Mouse (Mus musculus): Measurements from ENCODE around the gene Csnk1g1.
A peak's percentile ranks its signal among the peaks of the same experiment; 100 is the strongest.

Csnk1g1 gene

DNA sequence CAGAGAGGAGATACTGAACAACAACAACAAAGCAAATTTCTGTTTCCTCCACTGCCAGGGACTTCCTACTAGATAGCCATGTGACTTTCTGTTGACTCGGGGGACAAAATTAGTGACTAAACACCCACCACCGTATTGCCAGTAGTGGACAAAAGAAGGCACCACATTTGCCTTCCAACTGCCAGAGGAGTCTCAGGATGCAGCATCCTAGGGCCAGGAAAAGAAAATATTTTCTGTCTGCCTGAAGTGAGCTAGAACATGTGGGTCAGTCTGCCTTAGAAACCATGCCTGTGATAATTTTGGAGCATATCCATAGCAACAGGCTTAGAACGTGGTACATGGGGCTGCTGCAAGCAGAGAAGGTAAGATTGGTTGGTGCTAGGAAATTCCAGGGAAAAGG, 132.1 kb downstream of the Csnk1g1 start:
- H3K36me3 ChIP-seq (ENCODE audit: control insufficient read depth, insufficient read depth, low read length, poor library complexity, severe bottlenecking): 0 out of 2 replicates have a peak, but pooled peaks cover 2% of the 10 kb centered on the region
- no peak for DNase-seq (ENCODE audit: low read depth, low spot score)

DNA sequence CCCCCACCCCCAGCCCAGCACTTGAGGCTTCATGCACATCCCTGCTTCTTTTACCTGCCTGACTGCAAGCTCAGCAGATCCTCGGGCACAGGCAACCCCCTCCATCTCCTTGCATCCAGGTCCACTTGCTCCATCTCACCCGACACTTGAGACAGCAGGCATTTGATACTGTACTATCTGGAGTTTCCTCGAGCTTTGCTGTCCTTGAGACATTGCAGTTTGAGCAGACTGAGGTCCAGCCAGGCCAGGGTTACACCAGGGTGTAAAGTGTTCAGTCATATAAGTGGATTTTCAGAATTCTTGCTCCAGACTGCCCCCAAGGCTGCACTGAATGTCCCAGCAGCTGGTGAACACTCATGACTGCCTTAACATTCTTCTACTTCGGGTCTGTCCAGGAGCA, 133.6 kb downstream of the Csnk1g1 start:
- no peak for DNase-seq (ENCODE audit: low read depth, low spot score)
- no peaks in the 10 kb centered on the region for H3K27me3 ChIP-seq (ENCODE audit: control insufficient read depth, insufficient read depth, low read length, poor library complexity, severe bottlenecking)
- H3K36me3 ChIP-seq (ENCODE audit: control insufficient read depth, insufficient read depth, low read length, poor library complexity, severe bottlenecking): no peaks in the 10 kb centered on the region

More for the DNA sequence above, 132.1 kb downstream of the Csnk1g1 start:
- H3K27me3 ChIP-seq (ENCODE audit: control insufficient read depth, insufficient read depth, low read length, poor library complexity, severe bottlenecking): no peaks in the 10 kb centered on the region

- no peaks in the 10 kb centered on the region for H3K36me3 ChIP-seq (ENCODE audit: control insufficient read depth, insufficient read depth, low read length, poor library complexity, severe bottlenecking)
Measured at GRCm38 (mm10) chr9:66043241-66043640, 134.5 kb downstream of the Csnk1g1 start.

GRCm38 (mm10) chr9:66049931-66050601, 141.3 kb downstream of the Csnk1g1 start:
- H3K36me3 ChIP-seq (ENCODE audit: control insufficient read depth, insufficient read depth, low read length, poor library complexity, severe bottlenecking): no peaks in the 10 kb centered on the region
- DNase-seq (ENCODE audit: low read depth, low spot score): no peak

More at GRCm38 (mm10) chr9:66043241-66043640, 134.5 kb downstream of the Csnk1g1 start:
- no peak for DNase-seq (ENCODE audit: low read depth, low spot score)
- no peaks in the 10 kb centered on the region for H3K27me3 ChIP-seq (ENCODE audit: control insufficient read depth, insufficient read depth, low read length, poor library complexity, severe bottlenecking)

GRCm38 (mm10) chr9:66051493-66051892, 142.8 kb downstream of the Csnk1g1 start:
- no peak for DNase-seq (ENCODE audit: low read depth, low spot score)
- Histone ChIP-seq H3K36me3 (ENCODE audit: control insufficient read depth, insufficient read depth, low read length, poor library complexity, severe bottlenecking) (no peaks in the 10 kb centered on the region), H3K27me3 (ENCODE audit: control insufficient read depth, insufficient read depth, low read length, poor library complexity, severe bottlenecking) (no peaks in the 10 kb centered on the region)

More at GRCm38 (mm10) chr9:66049931-66050601, 141.3 kb downstream of the Csnk1g1 start:
- H3K27me3 ChIP-seq (ENCODE audit: control insufficient read depth, insufficient read depth, low read length, poor library complexity, severe bottlenecking): no peaks in the 10 kb centered on the region

DNA sequence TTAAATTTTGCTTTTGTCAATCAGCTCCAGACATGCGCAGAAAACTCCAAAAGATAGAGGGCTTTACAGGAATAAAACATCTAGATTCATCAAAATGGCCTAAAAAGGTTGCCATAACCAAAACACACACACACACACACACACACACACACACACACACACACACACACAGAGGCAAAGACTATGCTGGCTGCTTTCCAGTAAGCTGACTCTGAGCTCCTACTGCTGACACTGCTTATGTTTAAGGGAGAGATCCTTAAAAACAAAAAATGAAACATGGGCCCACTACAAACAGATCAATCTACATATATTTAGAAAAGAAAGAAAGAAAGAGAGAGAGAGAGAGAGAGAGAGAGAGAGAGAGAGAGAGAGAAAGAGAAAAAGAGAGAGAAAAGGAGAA, 144.0 kb downstream of the Csnk1g1 start:
- no peak for DNase-seq (ENCODE audit: low read depth, low spot score)
- Histone ChIP-seq H3K36me3 (ENCODE audit: control insufficient read depth, insufficient read depth, low read length, poor library complexity, severe bottlenecking) (no peaks in the 10 kb centered on the region), H3K27me3 (ENCODE audit: control insufficient read depth, insufficient read depth, low read length, poor library complexity, severe bottlenecking) (no peaks in the 10 kb centered on the region)

DNA sequence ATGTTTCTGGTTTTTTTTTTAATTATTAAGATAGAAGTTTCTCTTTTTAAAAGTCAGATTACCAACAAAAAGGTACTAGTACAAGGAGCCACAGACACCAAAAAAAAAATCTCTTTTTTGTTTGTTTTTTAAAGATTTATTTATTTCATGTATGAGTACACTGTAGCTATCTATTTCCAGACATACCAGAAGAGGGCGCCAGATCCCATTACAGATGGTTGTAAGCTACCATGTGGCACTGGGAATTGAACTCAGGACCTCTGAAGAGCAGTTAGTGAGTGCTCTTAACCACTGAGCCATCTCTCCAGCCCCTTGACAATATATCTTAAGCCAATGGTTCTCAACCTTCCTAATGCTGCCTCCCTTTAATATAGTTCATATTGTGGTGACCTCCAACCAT, 144.9 kb downstream of the Csnk1g1 start:
- no peaks in the 10 kb centered on the region for H3K36me3 ChIP-seq (ENCODE audit: control insufficient read depth, insufficient read depth, low read length, poor library complexity, severe bottlenecking)
- no peak for DNase-seq (ENCODE audit: low read depth, low spot score)
- H3K27me3 ChIP-seq (ENCODE audit: control insufficient read depth, insufficient read depth, low read length, poor library complexity, severe bottlenecking): no peaks in the 10 kb centered on the region

DNA sequence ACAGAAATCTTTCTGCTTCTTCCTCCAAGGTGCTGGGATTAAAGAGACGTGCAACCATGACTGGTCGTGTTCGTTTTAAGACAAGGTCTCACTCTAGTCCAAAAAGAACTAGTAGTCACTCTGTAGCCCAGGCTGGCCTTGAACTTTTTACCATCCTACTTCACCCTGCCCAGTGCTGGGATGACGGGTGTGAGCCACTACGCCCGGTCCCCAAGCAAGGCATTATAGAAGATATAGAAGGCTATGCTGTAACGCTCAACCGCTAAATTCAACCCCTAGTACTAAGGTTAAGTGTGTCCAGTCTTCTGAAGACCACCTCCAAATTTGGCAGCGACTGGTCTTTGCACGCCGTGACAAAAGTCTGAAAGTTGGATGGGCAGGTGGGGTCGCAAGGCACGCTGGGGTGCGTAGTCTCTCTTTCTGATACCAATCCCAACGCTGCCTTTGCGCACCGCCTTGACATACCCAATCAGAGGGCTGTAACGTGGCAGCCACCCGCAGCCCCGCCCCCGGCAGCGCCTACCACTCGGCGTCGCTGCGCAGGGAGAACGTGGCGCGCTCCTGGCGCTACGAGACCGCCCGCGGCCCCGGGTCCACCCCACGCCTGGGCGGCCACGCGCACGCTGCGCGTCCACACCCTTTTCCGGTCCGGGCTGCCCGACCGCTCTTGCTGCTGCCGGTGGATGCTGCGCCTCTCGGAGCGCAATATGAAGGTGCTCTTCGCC, 151.0 kb downstream of the Csnk1g1 start, which contains the start of gene Ppib:
TSS of gene Ppib (plus strand) at position 640 of the 725 bp plus-strand sequence.
- H3K36me3 ChIP-seq (ENCODE audit: control insufficient read depth, insufficient read depth, low read length, poor library complexity, severe bottlenecking): peaks cover 4% of the 10 kb centered on the region
- H3K27me3 ChIP-seq (ENCODE audit: control insufficient read depth, insufficient read depth, low read length, poor library complexity, severe bottlenecking): no peaks in the 10 kb centered on the region
- peak; percentile 96 for DNase-seq (ENCODE audit: low read depth, low spot score)

GRCm38 (mm10) chr9:66060308-66060647, 151.6 kb downstream of the Csnk1g1 start:
- DNase-seq (ENCODE audit: low read depth, low spot score): no peak
- peaks cover 5% of the 10 kb centered on the region for H3K36me3 ChIP-seq (ENCODE audit: control insufficient read depth, insufficient read depth, low read length, poor library complexity, severe bottlenecking)

DNA sequence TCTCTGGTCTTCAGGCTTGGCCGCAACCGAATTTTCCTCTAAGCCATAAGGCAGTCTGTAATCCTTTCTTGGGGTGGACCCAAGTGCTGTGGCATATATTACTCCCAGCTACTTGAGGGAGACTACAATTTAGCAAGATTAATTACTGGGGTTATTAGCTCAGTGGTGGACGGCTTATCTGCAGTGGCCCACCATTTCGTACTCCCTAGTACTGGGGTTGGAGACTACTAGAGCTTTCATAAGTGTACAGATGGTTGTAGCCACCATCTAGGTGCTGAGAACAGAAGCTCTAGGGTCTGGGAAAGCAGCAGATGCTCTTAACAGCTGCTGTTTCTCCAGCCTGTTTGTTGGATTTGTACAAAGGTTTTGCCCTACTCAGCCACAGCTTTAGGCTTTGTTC, 152.3 kb downstream of the Csnk1g1 start:
- H3K36me3 ChIP-seq (ENCODE audit: control insufficient read depth, insufficient read depth, low read length, poor library complexity, severe bottlenecking): peaks cover 10% of the 10 kb centered on the region
- no peak for DNase-seq (ENCODE audit: low read depth, low spot score)
- no peaks in the 10 kb centered on the region for H3K27me3 ChIP-seq (ENCODE audit: control insufficient read depth, insufficient read depth, low read length, poor library complexity, severe bottlenecking)

More at GRCm38 (mm10) chr9:66060308-66060647, 151.6 kb downstream of the Csnk1g1 start:
- H3K27me3 ChIP-seq (ENCODE audit: control insufficient read depth, insufficient read depth, low read length, poor library complexity, severe bottlenecking): no peaks in the 10 kb centered on the region

DNA sequence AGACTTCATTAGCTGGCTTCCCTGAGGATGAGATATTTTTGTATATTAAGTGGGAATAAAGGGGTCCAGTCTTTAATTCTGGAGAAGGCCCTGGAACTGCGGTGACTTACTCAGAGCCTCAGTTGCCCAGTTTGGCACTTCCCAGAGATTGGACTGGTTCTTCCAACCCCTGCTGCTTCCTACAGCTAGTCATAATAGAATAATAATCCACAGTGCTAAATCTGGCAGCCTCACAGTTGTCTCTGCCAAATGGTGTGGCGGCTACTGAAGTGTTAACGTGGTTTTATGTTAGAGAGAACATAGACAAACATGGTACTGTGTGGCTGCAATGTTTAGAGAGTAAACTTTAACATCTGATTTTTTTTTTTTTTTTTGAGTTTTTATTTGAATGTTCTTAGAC, 152.9 kb downstream of the Csnk1g1 start:
- no peak for DNase-seq (ENCODE audit: low read depth, low spot score)
- Histone ChIP-seq H3K36me3 (ENCODE audit: control insufficient read depth, insufficient read depth, low read length, poor library complexity, severe bottlenecking) (peaks cover 10% of the 10 kb centered on the region), H3K27me3 (ENCODE audit: control insufficient read depth, insufficient read depth, low read length, poor library complexity, severe bottlenecking) (no peaks in the 10 kb centered on the region)

GRCm38 (mm10) chr9:66063446-66063845, 154.7 kb downstream of the Csnk1g1 start:
- no peak for DNase-seq (ENCODE audit: low read depth, low spot score)
- peaks cover 10% of the 10 kb centered on the region for H3K36me3 ChIP-seq (ENCODE audit: control insufficient read depth, insufficient read depth, low read length, poor library complexity, severe bottlenecking)
- H3K27me3 ChIP-seq (ENCODE audit: control insufficient read depth, insufficient read depth, low read length, poor library complexity, severe bottlenecking): no peaks in the 10 kb centered on the region

GRCm38 (mm10) chr9:66064316-66064715, 155.6 kb downstream of the Csnk1g1 start:
- Histone ChIP-seq H3K36me3 (ENCODE audit: control insufficient read depth, insufficient read depth, low read length, poor library complexity, severe bottlenecking) (peaks cover 10% of the 10 kb centered on the region), H3K27me3 (ENCODE audit: control insufficient read depth, insufficient read depth, low read length, poor library complexity, severe bottlenecking) (no peaks in the 10 kb centered on the region)
- no peak for DNase-seq (ENCODE audit: low read depth, low spot score)

- Histone ChIP-seq H3K27me3 (ENCODE audit: control insufficient read depth, insufficient read depth, low read length, poor library complexity, severe bottlenecking) (no peaks in the 10 kb centered on the region), H3K36me3 (ENCODE audit: control insufficient read depth, insufficient read depth, low read length, poor library complexity, severe bottlenecking) (peaks cover 7% of the 10 kb centered on the region; the same call in 1 of the 2 replicates)
- DNase-seq (ENCODE audit: low read depth, low spot score): no peak
Measured at GRCm38 (mm10) chr9:66066791-66067190, 158.1 kb downstream of the Csnk1g1 start.

DNA sequence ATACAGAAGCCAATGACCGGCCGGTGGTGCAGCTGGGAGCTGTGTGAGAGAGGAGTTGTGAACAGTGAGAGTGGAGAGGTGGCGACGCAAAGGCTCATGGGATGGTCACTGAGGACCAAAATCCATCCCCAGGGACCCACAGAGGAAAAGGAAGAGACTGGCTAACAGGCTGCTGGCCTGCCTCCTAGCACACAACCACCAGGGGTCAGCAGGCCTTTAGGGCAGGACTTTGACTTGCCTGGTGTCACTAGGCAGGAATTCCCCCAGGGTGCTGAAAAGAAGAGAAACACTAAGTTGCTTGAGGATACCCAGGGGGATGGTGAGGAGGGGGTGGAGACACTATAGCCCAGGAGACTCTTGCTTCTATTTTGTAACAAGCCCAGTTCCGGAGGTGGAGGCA, 158.8 kb downstream of the Csnk1g1 start:
- Histone ChIP-seq H3K27me3 (ENCODE audit: control insufficient read depth, insufficient read depth, low read length, poor library complexity, severe bottlenecking) (no peaks in the 10 kb centered on the region), H3K36me3 (ENCODE audit: control insufficient read depth, insufficient read depth, low read length, poor library complexity, severe bottlenecking) (peaks cover 5% of the 10 kb centered on the region; the same call in 1 of the 2 replicates)
- peak; percentile 54 for DNase-seq (ENCODE audit: low read depth, low spot score)

Measured in splenic B cell, adult 2 months (primary cell).